Mouse (Mus musculus) liver, postnatal 0 days (tissue): ENCODE measurements around the gene Lmln. TPM values are rescaled to one million over a fixed set of nuclear protein-coding genes. Genes with fewer than 3 reads are reported as not detected.
A peak's percentile ranks its signal among the peaks of the same experiment; 100 is the strongest.

Experiments
- ATAC-seq: fragments of 200-750 bp; cut with Nextera tagmentation; 2 replicates; pipeline ENCODE4 v1.8.0; 2017; ENCODE audit warnings: mild to moderate bottlenecking, moderate library complexity
- DNase-seq: peaks from one replicate; pipeline ENCODE4 v3.0.0-alpha.2; 2016
- H3K27ac ChIP-seq: fragments of 300-500 bp; sonication (generic); 2 replicates; pipeline ENCODE4 v1.5.1; 2014; ENCODE audit warnings: antibody characterized with exemption, moderate library complexity, mild to moderate bottlenecking, low read depth
- H3K27me3 ChIP-seq: fragments of 300-500 bp; sonication (generic); 2 replicates; pipeline ENCODE4 v1.6.1; 2014; ENCODE audit warnings: low read length, control low read depth, mixed read lengths; ENCODE audit not compliant: insufficient read depth
- H3K36me3 ChIP-seq: fragments of 300-500 bp; sonication (generic); replicated peaks from 2 replicates; pipeline ENCODE4 v1.6.1; 2014; ENCODE audit warnings: mild to moderate bottlenecking, control low read depth, low read length, moderate library complexity, mixed read lengths; ENCODE audit not compliant: insufficient read depth
- H3K4me1 ChIP-seq: fragments of 300-500 bp; sonication (generic); 2 replicates; pipeline ENCODE4 v1.6.1; 2014; ENCODE audit warnings: antibody characterized with exemption, mild to moderate bottlenecking, control low read depth; ENCODE audit not compliant: insufficient read depth
- H3K4me2 ChIP-seq: fragments of 300-500 bp; sonication (generic); 2 replicates; pipeline ENCODE4 v1.6.1; 2014; ENCODE audit warnings: low read depth, mild to moderate bottlenecking, low read length, moderate library complexity, mixed read lengths
- H3K4me3 ChIP-seq: fragments of 300-500 bp; sonication (generic); 2 replicates; pipeline ENCODE4 v1.5.1; 2014; ENCODE audit warnings: low read depth, low read length
- H3K9ac ChIP-seq: fragments of 300-500 bp; sonication (generic); replicated peaks from 2 replicates; pipeline ENCODE4 v1.6.1; 2014; ENCODE audit warnings: mild to moderate bottlenecking, moderate library complexity
- H3K9me3 ChIP-seq: fragments of 300-500 bp; sonication (generic); 2 replicates; pipeline ENCODE4 v1.6.1; 2016; ENCODE audit warnings: mild to moderate bottlenecking, control low read depth, low read length, mixed read lengths
- CTCF ChIP-seq: sonication (generic); IDR thresholded peaks from 2 replicates; pipeline ENCODE4 v1.5.1; 2016; ENCODE audit warnings: antibody characterized with exemption, low read depth
- EP300 ChIP-seq: IDR thresholded peaks from 2 replicates; pipeline ENCODE4 v1.6.1; 2016; ENCODE audit warnings: antibody characterized with exemption, low read depth, mild to moderate bottlenecking
- WGBS: fragments of 180-500 bp; shearing (Covaris S2); extraction: QIAGEN DNeasy Blood & Tissue Kit; methylation state at CpG from one replicate; pipeline ENCODE4 v1.1.7; 2014; ENCODE audit not compliant: insufficient replicate concordance; 5-methylcytosine and 5-hydroxymethylcytosine counted together
- polyA plus RNA-seq: library from polyadenylated mRNA; unstranded; fragments of >200 nt; fragmentation: Nextera tagmentation; extraction: Ambion mirVana; gene quantifications from 2 replicates; pipeline ENCODE4 v1.2.1, GENCODE M21; 2015

The Lmln gene
- polyA plus RNA-seq, 1 experiment from 2014 or later: 1.2 TPM

DNA sequence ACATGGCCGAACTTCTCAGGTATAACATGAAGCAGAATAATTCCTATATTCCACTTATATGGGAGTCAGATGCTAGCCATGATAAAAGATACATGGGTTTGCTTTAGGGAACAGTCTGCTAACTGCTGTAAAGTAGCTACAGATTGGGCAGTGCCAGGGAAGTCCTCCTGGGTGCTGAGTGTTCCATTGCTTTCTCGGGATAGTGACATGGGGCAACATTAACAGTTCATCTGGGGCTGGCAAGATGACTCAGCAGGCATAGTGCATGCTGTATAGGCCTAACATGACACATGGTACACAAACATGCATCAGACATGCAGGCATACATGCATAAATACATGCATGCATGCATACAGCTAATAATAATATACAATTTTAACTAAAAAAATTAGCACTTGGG is 21.7 kb downstream of the Lmln start:
- no peak for ATAC-seq

DNA sequence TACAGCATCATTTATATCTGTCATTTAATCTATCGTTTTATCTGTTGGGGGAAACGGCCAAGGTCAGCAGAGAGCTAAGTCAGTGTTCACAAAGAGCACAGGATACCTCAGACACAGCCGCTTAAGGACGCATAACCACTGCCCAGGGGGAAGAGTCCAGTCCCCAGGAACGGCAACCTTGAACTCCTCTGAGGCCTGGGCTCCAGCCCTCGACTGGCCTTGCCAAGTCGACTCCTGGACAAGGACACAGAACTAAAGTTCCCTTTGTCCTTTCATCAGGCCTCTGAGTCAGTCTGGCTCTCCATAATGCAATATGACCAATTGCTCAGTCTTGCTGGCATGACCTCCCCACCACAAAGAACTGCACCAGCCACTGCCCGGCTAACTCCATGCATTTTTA is 23.3 kb downstream of the Lmln start:
- Histone ChIP-seq H3K27me3 (no peaks in the 10 kb centered on the region), H3K4me3 (no peak overlapping the region), H3K36me3 (peaks cover 3% of the 10 kb centered on the region; the same call in 1 of the 2 replicates), H3K27ac (no peak overlapping the region), H3K4me1 (no peaks in the 10 kb centered on the region), H3K4me2 (no peak overlapping the region), H3K9ac (no peak overlapping the region), H3K9me3 (no peaks in the 10 kb centered on the region)
- no peak for TF ChIP-seq EP300
- TF ChIP-seq CTCF: no peak
- 65% methylated on average over 8 of the region's 8 CpGs for WGBS
- ATAC-seq (no peak), DNase-seq (no peak)

More for the DNA sequence above, 21.7 kb downstream of the Lmln start:
- no peak for DNase-seq
- no peak overlapping the region for H3K9ac ChIP-seq
- H3K4me2 ChIP-seq: no peak overlapping the region
- no peak overlapping the region for H3K27ac ChIP-seq
- H3K4me3 ChIP-seq: no peak overlapping the region
- no peaks in the 10 kb centered on the region; the same call in 1 of the 2 replicates for H3K36me3 ChIP-seq
- 76% methylated on average over 2 of the region's 2 CpGs for WGBS
- TF ChIP-seq CTCF (no peak), EP300 (no peak)
- no peaks in the 10 kb centered on the region for H3K9me3 ChIP-seq
- H3K27me3 ChIP-seq: no peaks in the 10 kb centered on the region
- no peaks in the 10 kb centered on the region for H3K4me1 ChIP-seq

DNA sequence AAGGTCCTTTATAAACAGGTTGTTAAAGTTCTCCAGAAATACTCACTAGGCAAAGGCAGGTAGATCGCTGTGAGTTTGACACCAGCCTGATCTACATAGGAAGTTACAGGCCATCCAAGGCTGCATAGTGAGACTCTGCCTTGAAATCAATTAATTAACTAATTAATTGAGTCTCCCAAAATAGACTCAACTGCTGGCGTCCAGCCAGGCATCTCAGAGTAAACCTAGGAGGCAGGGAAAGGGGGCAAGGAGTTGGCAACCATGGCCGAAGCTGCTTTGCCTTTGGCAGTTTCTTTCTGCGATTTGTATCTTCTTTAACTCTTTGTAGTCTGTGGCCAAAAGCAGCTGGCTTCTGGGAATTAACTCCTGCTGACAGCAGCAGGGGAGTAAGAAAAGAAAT is 51.4 kb downstream of the Lmln start:
- ATAC-seq: no peak
- no peaks in the 10 kb centered on the region for H3K27me3 ChIP-seq
- 59% methylated on average over 4 of the region's 4 CpGs for WGBS

DNA sequence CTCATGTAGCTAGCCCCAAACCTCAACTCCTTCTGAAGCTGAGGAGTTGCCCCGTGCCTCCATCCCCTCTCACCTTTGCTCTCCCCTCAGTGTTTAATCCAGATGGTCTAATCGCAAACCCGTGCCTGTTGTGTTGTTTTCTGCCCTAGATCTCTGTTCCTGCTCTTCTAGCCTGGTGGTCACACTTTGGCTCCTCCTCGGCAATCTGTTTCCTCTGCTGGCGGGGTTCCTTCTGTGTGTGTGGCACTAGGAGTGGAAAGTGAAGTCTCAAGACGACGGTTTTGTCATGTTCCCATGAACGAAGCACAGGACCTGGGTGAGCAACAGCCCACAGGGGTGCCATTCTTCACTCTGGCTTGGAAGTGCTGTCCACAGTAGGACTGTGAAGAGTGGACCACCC is 61.1 kb downstream of the Lmln start:
- no peak for DNase-seq
- Histone ChIP-seq H3K27me3 (no peaks in the 10 kb centered on the region), H3K36me3 (no peaks in the 10 kb centered on the region), H3K9me3 (no peaks in the 10 kb centered on the region), H3K27ac (peak overlapping the region; percentile 80), H3K9ac (0 out of 2 replicates have a peak overlapping the region, but pooled peaks have one; percentile 16), H3K4me3 (peak overlapping the region; percentile 38), H3K4me2 (peak overlapping the region; percentile 68), H3K4me1 (no peaks in the 10 kb centered on the region; the same call in 1 of the 2 replicates)
- no peak for ATAC-seq
- TF ChIP-seq CTCF (no peak), EP300 (no peak)
- 52% methylated on average over 8 of the region's 8 CpGs for WGBS

More for the DNA sequence above, 51.4 kb downstream of the Lmln start:
- no peaks in the 10 kb centered on the region for H3K9me3 ChIP-seq
- H3K27ac ChIP-seq: no peak overlapping the region
- no peaks in the 10 kb centered on the region for H3K4me1 ChIP-seq
- TF ChIP-seq EP300 (no peak), CTCF (no peak)
- H3K9ac ChIP-seq: no peak overlapping the region
- no peak overlapping the region for H3K4me2 ChIP-seq
- no peaks in the 10 kb centered on the region for H3K36me3 ChIP-seq
- H3K4me3 ChIP-seq: no peak overlapping the region
- no peak for DNase-seq

DNA sequence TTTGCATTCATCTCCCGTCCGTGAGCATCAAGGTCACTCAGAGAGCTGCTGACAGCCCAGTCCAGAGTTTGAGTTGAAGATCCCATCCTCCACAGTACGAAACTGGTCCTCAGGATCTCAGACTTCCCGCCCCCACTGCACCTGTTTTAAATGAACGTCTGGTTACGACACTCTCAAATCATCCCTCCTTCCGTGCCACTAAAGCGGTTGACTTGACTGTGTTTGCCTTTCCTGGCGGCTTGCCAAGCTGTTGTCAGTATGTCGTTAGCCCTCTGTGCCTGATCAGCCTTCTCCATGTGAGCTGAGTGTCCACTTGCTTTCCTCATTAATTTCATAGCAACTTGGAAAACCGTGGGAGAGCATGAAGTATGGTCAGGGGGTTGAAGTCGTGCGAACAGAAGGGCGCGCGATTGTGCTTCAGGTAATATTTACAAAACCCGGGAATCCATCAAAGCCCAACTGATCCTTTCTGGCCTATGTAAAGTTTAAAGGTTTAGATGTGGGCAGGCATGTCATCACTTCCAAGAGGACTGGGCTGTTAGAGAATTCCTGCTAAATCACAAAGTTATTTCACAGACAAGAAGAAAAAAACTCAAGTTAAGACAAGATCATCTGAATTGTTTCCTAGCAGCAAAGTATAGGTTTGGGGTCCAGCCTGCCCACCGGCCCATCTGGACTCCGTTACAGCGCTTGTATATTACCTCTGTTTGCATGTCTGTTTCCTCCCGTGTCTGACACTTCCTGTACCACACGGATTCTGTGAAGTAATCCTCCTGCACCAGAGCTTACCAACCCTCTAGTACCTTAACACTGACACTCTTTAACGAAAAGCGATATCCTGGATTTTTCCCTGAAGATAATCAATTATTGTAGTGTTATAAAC is 61.9 kb downstream of the Lmln start:
- H3K27me3 ChIP-seq: no peaks in the 10 kb centered on the region
- DNase-seq (peak; percentile 70), ATAC-seq (peak; percentile 74)
- 57% methylated on average over 24 of the region's 24 CpGs for WGBS
- no peaks in the 10 kb centered on the region for H3K9me3 ChIP-seq
- H3K4me3 ChIP-seq: peak overlapping the region; percentile 38
- no peaks in the 10 kb centered on the region for H3K36me3 ChIP-seq
- H3K27ac ChIP-seq: peak overlapping the region; percentile 80
- peak overlapping the region; percentile 68 for H3K4me2 ChIP-seq
- TF ChIP-seq CTCF (no peak), EP300 (no peak; the same call in 1 of the 2 replicates)
- H3K4me1 ChIP-seq: no peaks in the 10 kb centered on the region; the same call in 1 of the 2 replicates
- 0 out of 2 replicates have a peak overlapping the region, but pooled peaks have one; percentile 16 for H3K9ac ChIP-seq

DNA sequence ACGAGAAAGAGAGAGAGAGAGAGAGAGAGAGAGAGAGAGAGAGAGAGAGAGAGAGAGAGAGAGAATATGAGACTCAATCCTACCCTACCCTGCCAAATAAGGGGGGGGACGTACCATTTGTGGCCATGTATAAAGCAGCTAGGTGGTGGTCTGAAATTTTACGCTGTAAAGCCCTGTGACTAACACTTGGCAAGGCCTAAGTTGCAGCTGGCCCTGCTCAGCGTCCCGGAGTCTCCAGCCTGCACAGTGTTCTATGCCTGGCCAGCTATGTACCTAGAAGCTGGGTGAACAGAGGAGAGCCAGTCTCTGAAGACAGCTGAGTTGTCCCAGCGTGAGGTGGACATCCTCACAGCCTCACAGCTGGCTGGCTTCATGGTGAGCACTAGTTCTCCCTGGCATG is 64.7 kb downstream of the Lmln start:
- no peak for ATAC-seq
- no peak for DNase-seq
- Histone ChIP-seq H3K36me3 (no peaks in the 10 kb centered on the region), H3K9me3 (no peaks in the 10 kb centered on the region), H3K27ac (no peak overlapping the region), H3K4me3 (no peak overlapping the region), H3K4me2 (no peak overlapping the region), H3K4me1 (no peaks in the 10 kb centered on the region; the same call in none of the 2 replicates), H3K27me3 (no peaks in the 10 kb centered on the region), H3K9ac (no peak overlapping the region)
- 81% methylated on average over 6 of the region's 6 CpGs for WGBS
- TF ChIP-seq CTCF: no peak
- no peak for TF ChIP-seq EP300
